Mouse (Mus musculus): ENCODE data around the gene Nkain2.
A peak's percentile ranks its signal among the peaks of the same experiment; 100 is the strongest.
"Not testable (repeated sequence)": the region's sequence is repeated elsewhere in the genome, so short reads cannot be mapped to it uniquely, and the experiment has no call there.

Gene Nkain2

GRCm38 (mm10) chr10:32889652-32890506, at the start of gene Nkain2:
Nkain2 (minus strand) TSS chr10:32890462.
- DNase-seq (ENCODE audit: low spot score), result peak; percentile 57

GRCm38 (mm10) chr10:32939853-32940252, 49.6 kb upstream of the Nkain2 start:
- DNase-seq (ENCODE audit: low spot score), result no peak

GRCm38 (mm10) chr10:32895093-32895492, 4.8 kb upstream of the Nkain2 start:
- DNase-seq (ENCODE audit: low spot score), result no peak

- peak; percentile 51 for DNase-seq (ENCODE audit: low spot score)
Measured at GRCm38 (mm10) chr10:32890507-32891131, 357 bp upstream of the Nkain2 start.

- DNase-seq (ENCODE audit: low spot score), result no peak
Measured at GRCm38 (mm10) chr10:32881977-32882376, 8.3 kb downstream of the Nkain2 start.

GRCm38 (mm10) chr10:32870691-32871406, 19.4 kb downstream of the Nkain2 start:
- no peak for DNase-seq (ENCODE audit: low spot score)

- peak; percentile 51 for DNase-seq (ENCODE audit: low spot score)
Measured at GRCm38 (mm10) chr10:32869541-32869940, 20.7 kb downstream of the Nkain2 start.

- DNase-seq (ENCODE audit: low spot score), result no peak
Measured at GRCm38 (mm10) chr10:32815210-32815883, 74.9 kb downstream of the Nkain2 start.

- no peak for DNase-seq (ENCODE audit: low spot score)
Measured at GRCm38 (mm10) chr10:32796215-32796614, 94.0 kb downstream of the Nkain2 start.

- DNase-seq (ENCODE audit: low spot score), result no peak
Measured at GRCm38 (mm10) chr10:32790541-32790940, 99.7 kb downstream of the Nkain2 start.

GRCm38 (mm10) chr10:32782732-32783359, 107.4 kb downstream of the Nkain2 start:
- DNase-seq (ENCODE audit: low spot score), result no peak

- no peak for DNase-seq (ENCODE audit: low spot score)
Measured at GRCm38 (mm10) chr10:32738989-32739388, 151.3 kb downstream of the Nkain2 start.

- not testable (repeated sequence) for DNase-seq (ENCODE audit: low spot score)
Measured at GRCm38 (mm10) chr10:32706579-32706978, 183.7 kb downstream of the Nkain2 start.

GRCm38 (mm10) chr10:32696661-32697060, 193.6 kb downstream of the Nkain2 start:
- peak; percentile 7 for DNase-seq (ENCODE audit: low spot score)

- peak; percentile 9 for DNase-seq (ENCODE audit: low spot score)
Measured at GRCm38 (mm10) chr10:32684548-32684947, 205.7 kb downstream of the Nkain2 start.

- DNase-seq (ENCODE audit: low spot score), result no peak
Measured at GRCm38 (mm10) chr10:32640256-32640655, 250.0 kb downstream of the Nkain2 start.

GRCm38 (mm10) chr10:32639173-32639572, 251.1 kb downstream of the Nkain2 start:
- DNase-seq (ENCODE audit: low spot score), result no peak

GRCm38 (mm10) chr10:32631043-32631442, 259.2 kb downstream of the Nkain2 start:
- DNase-seq (ENCODE audit: low spot score), result no peak

- DNase-seq (ENCODE audit: low spot score), result no peak
Measured at GRCm38 (mm10) chr10:32604448-32604847, 285.8 kb downstream of the Nkain2 start.

- no peak for DNase-seq (ENCODE audit: low spot score)
Measured at GRCm38 (mm10) chr10:32602798-32603197, 287.5 kb downstream of the Nkain2 start.

GRCm38 (mm10) chr10:32594998-32595397, 295.3 kb downstream of the Nkain2 start:
- no peak for DNase-seq (ENCODE audit: low spot score)

GRCm38 (mm10) chr10:32577276-32577580, 313.0 kb downstream of the Nkain2 start:
- no peak for DNase-seq (ENCODE audit: low spot score)
